Mouse (Mus musculus): Measurements from ENCODE around the gene Clec4f. TPM values are rescaled to one million over a fixed set of nuclear protein-coding genes. Genes with fewer than 3 reads are reported as not detected.
A peak's percentile ranks its signal among the peaks of the same experiment; 100 is the strongest.

The Clec4f gene
- total and polyA plus RNA-seq, 3 experiments: 0.27 to 0.57 TPM; not detected in 1

DNA sequence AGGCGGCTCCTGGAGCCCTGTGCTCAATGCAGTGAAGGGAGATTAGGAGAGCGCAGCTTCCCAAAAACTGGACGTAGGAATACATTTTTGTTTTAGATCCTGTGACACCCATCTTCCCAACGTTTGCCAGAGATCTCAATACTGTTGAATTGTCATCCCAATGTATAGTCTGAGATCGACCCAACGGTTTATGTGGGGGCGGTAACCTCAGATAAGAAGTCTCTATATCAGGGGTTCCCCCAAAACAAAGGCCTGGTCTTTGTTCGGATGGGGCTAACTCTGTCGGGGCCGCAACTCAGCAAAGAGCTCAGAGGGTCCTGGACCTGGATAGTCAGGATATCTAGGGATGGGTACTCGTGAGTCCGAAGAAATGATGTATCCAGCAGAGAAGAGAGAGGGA lies 37.0 kb upstream of the Clec4f start:
- Histone ChIP-seq H3K4me1 (ENCODE audit: control insufficient read depth, insufficient read depth, low read length) (no peaks in the 10 kb centered on the region), H3K9ac (ENCODE audit: low read depth, low read length) (no peak overlapping the region), H3K36me3 (ENCODE audit: control insufficient read depth, insufficient read depth, low read length) (no peaks in the 10 kb centered on the region), H3K79me2 (replicated peaks; ENCODE audit: control insufficient read depth, insufficient read depth, low read length) (no peaks in the 10 kb centered on the region), H3K27me3 (ENCODE audit: control insufficient read depth, insufficient read depth, low read length) (peaks cover 16% of the 10 kb centered on the region), H3K27ac (no peak overlapping the region), H3K4me3 (no peak overlapping the region)
- intact Hi-C loops (cut with DNase I): loop anchor here (1.0 kb wide), 1 partner anchor 57 kb away; no protein-coding TSS in a partner anchor
- WGBS: 2% methylated on average over 12 of the region's 12 CpGs
- DNase-seq: no peak
- TF ChIP-seq CTCF (IDR thresholded peaks at IDR 0.05): no peak
- TF ChIP-seq EP300 (IDR thresholded peaks at IDR 0.05; ENCODE audit: insufficient read depth, low read depth, low read length): no peak
- no peak for TF ChIP-seq POLR2A (IDR thresholded peaks at IDR 0.05; ENCODE audit: insufficient read depth, low read depth, low read length)

DNA sequence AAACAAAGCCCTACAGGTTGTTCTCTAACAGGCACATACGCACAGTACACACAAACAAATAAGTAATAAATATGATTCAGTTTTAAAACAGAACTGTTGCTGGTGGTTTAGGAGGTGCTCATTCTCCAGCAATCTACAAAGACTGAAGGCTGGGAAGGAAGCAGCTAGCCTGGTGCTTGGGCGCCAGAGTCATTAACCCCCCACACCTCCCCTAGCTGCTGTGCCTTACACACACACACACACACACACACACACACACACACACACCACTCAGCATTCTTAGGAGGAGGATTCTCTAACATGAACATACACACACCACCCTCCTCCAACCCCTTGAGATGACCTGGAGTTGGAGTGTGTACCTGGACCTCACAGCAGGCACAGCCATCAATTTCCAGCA lies 34.9 kb upstream of the Clec4f start:
- H3K27me3 ChIP-seq (ENCODE audit: control insufficient read depth, insufficient read depth, low read length): peaks cover 10% of the 10 kb centered on the region; the same call in 1 of the 2 replicates
- no peak for DNase-seq
- H3K4me3 ChIP-seq: no peak overlapping the region
- H3K27ac ChIP-seq: no peak overlapping the region
- no peaks in the 10 kb centered on the region for H3K4me1 ChIP-seq (ENCODE audit: control insufficient read depth, insufficient read depth, low read length)
- H3K9ac ChIP-seq (ENCODE audit: low read depth, low read length): no peak overlapping the region
- TF ChIP-seq CTCF (IDR thresholded peaks at IDR 0.05) (no peak), EP300 (IDR thresholded peaks at IDR 0.05; ENCODE audit: insufficient read depth, low read depth, low read length) (no peak), POLR2A (IDR thresholded peaks at IDR 0.05; ENCODE audit: insufficient read depth, low read depth, low read length) (no peak)
- H3K79me2 ChIP-seq (replicated peaks; ENCODE audit: control insufficient read depth, insufficient read depth, low read length): no peaks in the 10 kb centered on the region
- H3K36me3 ChIP-seq (ENCODE audit: control insufficient read depth, insufficient read depth, low read length): no peaks in the 10 kb centered on the region
- intact Hi-C loops (cut with DNase I): no loop called here
- 50% methylated on average over 2 of the region's 2 CpGs for WGBS

DNA sequence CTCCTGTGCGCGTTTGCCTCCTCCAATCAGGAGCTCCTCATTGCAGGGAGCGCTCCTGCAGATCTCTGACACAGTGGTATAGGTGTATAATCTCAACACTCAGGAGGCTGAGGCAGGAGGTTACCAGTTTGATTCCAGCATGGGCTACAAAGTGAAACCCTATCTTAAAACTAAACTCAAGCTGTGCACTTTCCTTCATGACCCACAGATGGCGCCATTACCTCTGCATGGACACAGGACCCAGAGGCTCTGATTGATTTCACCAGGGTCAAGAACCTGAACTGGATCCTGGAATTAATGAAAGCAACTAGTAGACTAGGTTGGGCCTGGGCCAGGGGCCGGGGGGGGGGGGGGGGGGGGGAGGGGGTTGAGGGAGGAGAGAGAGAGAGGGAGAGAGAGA lies 34.3 kb upstream of the Clec4f start:
- TF ChIP-seq POLR2A (IDR thresholded peaks at IDR 0.05; ENCODE audit: insufficient read depth, low read depth, low read length) (no peak), EP300 (IDR thresholded peaks at IDR 0.05; ENCODE audit: insufficient read depth, low read depth, low read length) (no peak), CTCF (IDR thresholded peaks at IDR 0.05) (peak; percentile 79)
- no peaks in the 10 kb centered on the region for H3K36me3 ChIP-seq (ENCODE audit: control insufficient read depth, insufficient read depth, low read length)
- H3K4me3 ChIP-seq: no peak overlapping the region
- no peaks in the 10 kb centered on the region for H3K79me2 ChIP-seq (replicated peaks; ENCODE audit: control insufficient read depth, insufficient read depth, low read length)
- peaks cover 10% of the 10 kb centered on the region; the same call in 1 of the 2 replicates for H3K27me3 ChIP-seq (ENCODE audit: control insufficient read depth, insufficient read depth, low read length)
- intact Hi-C loops (cut with DNase I): no loop called here
- H3K9ac ChIP-seq (ENCODE audit: low read depth, low read length): no peak overlapping the region
- H3K27ac ChIP-seq: no peak overlapping the region
- H3K4me1 ChIP-seq (ENCODE audit: control insufficient read depth, insufficient read depth, low read length): no peaks in the 10 kb centered on the region
- peak in 1 of 2 experiments; percentile 39 for DNase-seq
- WGBS: 27% methylated on average over 4 of the region's 5 CpGs

DNA sequence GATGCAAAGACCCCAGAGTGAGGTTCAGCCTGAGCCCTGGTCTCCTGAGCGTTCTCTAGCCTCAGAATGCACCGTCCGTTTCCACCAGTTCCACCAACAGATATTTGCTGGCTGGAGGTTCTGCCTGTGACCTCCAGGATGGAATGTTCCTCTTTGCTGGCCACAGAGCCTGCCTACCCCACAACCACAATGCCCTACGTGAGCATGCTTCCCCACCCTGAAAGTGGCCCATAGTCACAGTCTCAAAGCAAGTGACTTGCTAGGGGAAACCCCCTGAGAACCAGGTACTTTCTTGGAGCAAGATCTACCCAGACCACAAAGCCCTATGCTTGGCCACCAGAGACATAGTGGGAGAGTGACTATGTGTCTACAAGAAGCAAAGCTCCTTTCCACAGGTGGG lies 33.4 kb upstream of the Clec4f start:
- DNase-seq: no peak
- intact Hi-C loops (cut with DNase I): no loop called here
- H3K4me1 ChIP-seq (ENCODE audit: control insufficient read depth, insufficient read depth, low read length): no peaks in the 10 kb centered on the region
- 73% methylated on average over 4 of the region's 4 CpGs for WGBS
- H3K27ac ChIP-seq: no peak overlapping the region
- H3K36me3 ChIP-seq (ENCODE audit: control insufficient read depth, insufficient read depth, low read length): no peaks in the 10 kb centered on the region
- no peak overlapping the region for H3K4me3 ChIP-seq
- H3K9ac ChIP-seq (ENCODE audit: low read depth, low read length): no peak overlapping the region
- TF ChIP-seq EP300 (IDR thresholded peaks at IDR 0.05; ENCODE audit: insufficient read depth, low read depth, low read length): no peak
- TF ChIP-seq POLR2A (IDR thresholded peaks at IDR 0.05; ENCODE audit: insufficient read depth, low read depth, low read length): no peak
- no peak for TF ChIP-seq CTCF (IDR thresholded peaks at IDR 0.05)
- no peaks in the 10 kb centered on the region for H3K79me2 ChIP-seq (replicated peaks; ENCODE audit: control insufficient read depth, insufficient read depth, low read length)
- peaks cover 10% of the 10 kb centered on the region; the same call in 1 of the 2 replicates for H3K27me3 ChIP-seq (ENCODE audit: control insufficient read depth, insufficient read depth, low read length)

DNA sequence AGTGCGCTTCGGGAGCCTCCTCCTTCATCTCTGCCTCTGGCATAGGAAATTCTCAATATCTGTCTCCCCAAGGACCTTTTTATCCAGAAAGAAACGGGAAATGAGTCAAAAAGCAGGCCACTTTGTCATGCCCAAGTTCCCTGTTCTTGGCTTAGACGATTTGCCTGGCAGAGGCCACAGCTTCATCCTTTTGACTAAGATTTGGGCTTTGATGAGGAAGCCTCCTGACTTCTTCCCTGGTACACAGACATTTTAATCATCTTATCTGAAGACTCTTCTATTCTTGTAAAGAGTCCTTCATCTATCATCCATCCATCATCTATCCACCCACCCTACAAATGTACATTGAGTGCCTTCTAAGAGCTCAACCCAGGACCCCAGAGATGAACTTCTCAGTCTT lies 21.8 kb upstream of the Clec4f start, which contains the start of gene Cd207:
Cd207 (minus strand) TSS at position 101 of the 400 bp plus-strand sequence.
- intact Hi-C loops (cut with DNase I): loop anchor here (10.0 kb wide), 1 partner anchor 323 kb away; no protein-coding TSS in a partner anchor
- no peak within 1 kb of the TSS for H3K9ac ChIP-seq (ENCODE audit: low read depth, low read length)
- no peaks in the 10 kb centered on the region for H3K36me3 ChIP-seq (ENCODE audit: control insufficient read depth, insufficient read depth, low read length)
- H3K27ac ChIP-seq: no peak within 1 kb of the TSS
- H3K4me1 ChIP-seq (ENCODE audit: control insufficient read depth, insufficient read depth, low read length): no peaks in the 10 kb centered on the region
- H3K4me3 ChIP-seq: no peak within 1 kb of the TSS
- no peaks in the 10 kb centered on the region for H3K79me2 ChIP-seq (replicated peaks; ENCODE audit: control insufficient read depth, insufficient read depth, low read length)
- no peaks in the 10 kb centered on the region for H3K27me3 ChIP-seq (ENCODE audit: control insufficient read depth, insufficient read depth, low read length)
- DNase-seq: no peak
- no peak for TF ChIP-seq POLR2A (IDR thresholded peaks at IDR 0.05; ENCODE audit: insufficient read depth, low read depth, low read length)
- no peak for TF ChIP-seq EP300 (IDR thresholded peaks at IDR 0.05; ENCODE audit: insufficient read depth, low read depth, low read length)
- no peak for TF ChIP-seq CTCF (IDR thresholded peaks at IDR 0.05)
- WGBS: 40% methylated on average over 4 of the region's 4 CpGs

DNA sequence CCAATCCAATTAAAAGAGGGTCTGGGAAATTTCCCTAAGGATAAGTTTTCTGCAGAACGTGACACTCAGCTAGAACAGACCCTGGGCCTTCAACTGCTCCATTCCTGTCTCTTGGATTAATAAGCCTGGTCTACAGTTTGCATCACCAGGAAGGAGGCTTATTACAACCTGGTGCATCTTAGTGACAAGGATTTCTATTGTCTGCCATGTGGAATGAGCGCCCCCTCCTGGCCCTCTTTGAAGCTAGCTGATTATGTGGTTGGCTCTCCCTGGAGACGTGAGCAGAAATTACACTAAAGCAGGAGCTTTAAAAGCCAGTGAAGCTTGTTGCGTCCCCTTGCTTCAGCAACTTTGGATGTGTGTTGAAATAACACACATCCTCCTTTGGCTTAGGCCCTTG lies 17.4 kb upstream of the Clec4f start:
- intact Hi-C loops (cut with DNase I): loop anchor here (1.0 to 10.0 kb wide), 3 partner anchors 90 to 456 kb away; partner anchors contain the start of gene Slc4a5
- DNase-seq: peak; percentile 36 to 67
- H3K36me3 ChIP-seq (ENCODE audit: control insufficient read depth, insufficient read depth, low read length): no peaks in the 10 kb centered on the region
- no peak overlapping the region for H3K4me3 ChIP-seq
- H3K9ac ChIP-seq (ENCODE audit: low read depth, low read length): no peak overlapping the region
- no peaks in the 10 kb centered on the region for H3K79me2 ChIP-seq (replicated peaks; ENCODE audit: control insufficient read depth, insufficient read depth, low read length)
- no peaks in the 10 kb centered on the region for H3K4me1 ChIP-seq (ENCODE audit: control insufficient read depth, insufficient read depth, low read length)
- 9% methylated on average over 4 of the region's 4 CpGs for WGBS
- 0 out of 2 replicates have a peak, but pooled peaks have one; percentile 52 for TF ChIP-seq EP300 (IDR thresholded peaks at IDR 0.05; ENCODE audit: insufficient read depth, low read depth, low read length)
- no peak for TF ChIP-seq POLR2A (IDR thresholded peaks at IDR 0.05; ENCODE audit: insufficient read depth, low read depth, low read length)
- TF ChIP-seq CTCF (IDR thresholded peaks at IDR 0.05): peak; percentile 83
- H3K27ac ChIP-seq: no peak overlapping the region
- H3K27me3 ChIP-seq (ENCODE audit: control insufficient read depth, insufficient read depth, low read length): no peaks in the 10 kb centered on the region
